Mouse (Mus musculus) spleen, postnatal 36 days (tissue): ENCODE data around the gene Ago3.
A peak's percentile ranks its signal among the peaks of the same experiment; 100 is the strongest.

Experiments
- DNase-seq, 2 experiments: peaks; one replicate each; pipeline ENCODE4 v3.0.0; 2022; ENCODE audit warnings: low spot score in 2 of 2, mixed read lengths in 1 of 2

The Ago3 gene

DNA sequence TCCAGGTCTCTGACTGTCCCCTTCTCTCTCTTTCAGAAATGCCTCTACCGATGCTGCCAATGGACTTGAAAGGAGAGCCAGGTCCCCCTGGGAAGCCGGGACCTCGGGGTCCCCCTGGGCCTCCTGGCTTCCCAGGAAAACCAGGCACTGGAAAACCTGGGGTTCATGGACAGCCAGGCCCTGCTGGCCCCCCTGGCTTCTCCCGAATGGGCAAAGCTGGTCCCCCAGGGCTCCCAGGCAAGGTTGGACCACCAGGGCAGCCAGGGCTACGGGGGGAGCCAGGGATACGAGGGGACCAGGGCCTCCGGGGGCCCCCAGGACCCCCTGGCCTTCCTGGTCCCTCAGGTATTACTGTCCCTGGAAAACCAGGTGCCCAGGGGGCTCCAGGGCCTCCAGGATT, 119.0 kb downstream of the Ago3 start:
- DNase-seq: no peak

DNA sequence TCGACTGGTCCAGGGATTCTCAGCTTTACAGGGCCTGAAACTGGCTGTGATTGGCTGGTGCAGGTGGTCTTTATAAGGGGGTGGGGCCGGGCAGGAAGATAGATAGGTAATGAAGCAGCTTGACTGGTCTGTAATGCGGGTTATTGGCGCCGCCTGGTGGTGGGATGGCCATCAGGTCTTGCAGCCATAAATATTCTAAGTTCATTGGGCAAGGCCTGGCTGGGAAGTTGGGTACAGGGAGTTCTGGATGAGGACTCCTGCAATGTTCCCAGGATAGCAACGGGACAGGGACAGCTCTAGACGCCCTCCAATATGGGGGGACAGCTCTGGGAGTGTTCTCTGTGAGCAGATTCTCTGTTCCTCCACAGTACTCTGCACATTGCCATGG, 119.4 kb downstream of the Ago3 start:
- peak; percentile 63 to 74 for DNase-seq

DNA sequence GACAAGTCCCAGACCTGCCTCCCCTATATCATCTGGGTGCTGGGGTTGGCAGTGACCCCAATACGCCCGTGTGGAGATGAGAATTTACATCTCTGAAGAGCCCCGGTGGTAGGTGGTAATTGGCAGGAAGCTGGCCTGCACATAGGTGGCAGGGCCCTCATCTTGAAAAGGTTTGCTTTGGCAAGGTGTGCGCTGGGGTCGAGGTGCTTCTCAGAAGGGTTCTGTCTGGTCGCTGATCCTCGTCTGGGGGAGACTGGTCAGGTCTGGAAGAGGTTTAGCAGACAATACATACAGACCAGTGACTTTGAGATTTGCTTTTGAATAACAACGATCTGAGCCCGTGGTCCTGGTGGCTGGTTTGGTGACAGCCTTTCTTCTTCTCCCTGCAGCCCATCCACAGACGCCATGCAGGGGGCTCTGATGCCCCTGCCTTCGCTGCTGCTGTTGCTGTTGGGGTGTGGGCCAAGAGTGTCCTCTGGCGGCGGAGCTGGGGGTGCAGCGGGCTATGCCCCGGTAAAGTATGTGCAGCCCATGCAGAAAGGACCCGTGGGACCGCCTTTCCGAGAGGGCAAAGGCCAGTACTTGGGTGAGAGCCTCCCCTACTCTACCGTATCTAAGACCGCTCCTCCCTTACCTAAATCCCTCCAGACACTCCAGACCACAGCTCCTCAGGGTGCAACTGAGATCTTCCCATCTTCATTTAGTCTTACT, 120.0 kb downstream of the Ago3 start:
- no peak for DNase-seq

DNA sequence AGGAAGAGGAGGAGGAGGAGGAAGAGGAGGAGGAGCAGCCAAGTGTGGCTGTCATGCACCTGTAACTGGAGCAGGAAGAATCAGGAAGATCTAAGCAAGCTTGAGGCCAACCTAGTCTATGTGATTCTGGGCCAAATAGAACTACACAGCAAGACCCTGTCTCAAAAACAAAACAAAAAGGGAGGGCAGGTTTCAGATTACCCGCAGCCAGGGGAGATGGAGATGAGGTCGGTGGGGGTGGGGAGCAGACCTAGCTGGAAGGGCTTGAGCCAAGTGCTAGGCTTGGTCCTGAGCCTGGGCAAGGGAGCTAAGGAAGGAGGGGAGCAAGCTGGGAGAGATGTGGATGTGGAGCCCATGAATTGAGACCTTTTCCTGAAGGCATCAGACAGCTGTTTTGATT, 122.5 kb downstream of the Ago3 start:
- DNase-seq: no peak

DNA sequence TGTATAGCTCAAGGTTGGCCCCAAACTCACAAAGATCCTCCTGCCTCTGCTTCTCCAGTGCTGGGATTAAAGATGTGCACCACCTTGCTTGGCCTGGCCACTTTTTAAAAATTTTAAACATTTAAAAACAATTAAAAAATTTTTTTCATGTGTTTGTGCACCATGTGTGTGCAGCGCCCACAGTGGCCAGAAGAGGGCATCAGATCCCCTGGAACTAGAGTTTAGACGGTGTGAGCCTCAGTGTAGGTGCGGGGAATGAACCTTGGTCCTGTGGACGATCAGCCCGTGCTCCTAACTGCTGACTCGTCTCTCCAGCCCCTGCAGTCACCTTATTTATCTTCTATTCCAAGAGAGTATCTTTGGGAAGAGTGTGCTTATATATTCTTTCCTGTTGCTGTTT, 123.3 kb downstream of the Ago3 start:
- DNase-seq: no peak

DNA sequence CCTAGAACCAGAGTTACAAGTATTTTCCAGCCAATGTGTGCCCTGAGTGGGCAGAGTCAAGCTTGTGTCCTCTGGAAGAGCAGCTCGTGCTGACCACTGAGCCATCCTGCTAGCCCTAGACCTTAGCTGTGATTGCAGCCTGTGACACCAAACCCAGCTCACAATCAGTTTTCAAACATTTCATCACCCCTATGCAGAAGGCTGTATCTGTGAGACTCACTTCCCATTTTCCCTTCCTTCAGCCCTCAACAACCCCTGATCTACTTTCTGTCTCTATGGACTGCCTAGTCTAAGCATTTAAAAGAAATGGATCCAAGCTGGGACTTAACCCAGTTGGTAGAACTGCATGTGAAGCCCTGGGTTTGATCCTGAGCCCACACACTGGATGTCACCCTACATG, 123.9 kb downstream of the Ago3 start:
- DNase-seq: no peak

DNA sequence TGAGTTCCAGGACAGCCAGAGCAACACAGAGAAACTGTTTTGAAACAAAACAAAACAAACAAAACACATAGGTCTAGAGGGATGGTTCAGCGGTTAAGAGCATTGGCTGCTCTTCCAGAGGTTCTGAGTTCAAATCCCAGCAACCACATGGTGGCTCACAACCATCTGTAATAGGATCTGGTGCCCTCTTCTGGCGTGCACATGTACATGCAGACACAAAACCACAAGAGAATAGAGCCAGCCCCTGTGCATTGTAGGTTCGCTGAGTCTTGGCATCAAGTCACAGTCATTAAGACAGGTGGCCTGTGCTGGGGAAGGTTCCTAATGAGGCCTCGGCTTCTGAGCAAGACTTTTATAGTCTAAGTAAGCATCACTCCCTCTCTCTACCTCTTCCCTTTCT, 125.5 kb downstream of the Ago3 start:
- no peak for DNase-seq

DNA sequence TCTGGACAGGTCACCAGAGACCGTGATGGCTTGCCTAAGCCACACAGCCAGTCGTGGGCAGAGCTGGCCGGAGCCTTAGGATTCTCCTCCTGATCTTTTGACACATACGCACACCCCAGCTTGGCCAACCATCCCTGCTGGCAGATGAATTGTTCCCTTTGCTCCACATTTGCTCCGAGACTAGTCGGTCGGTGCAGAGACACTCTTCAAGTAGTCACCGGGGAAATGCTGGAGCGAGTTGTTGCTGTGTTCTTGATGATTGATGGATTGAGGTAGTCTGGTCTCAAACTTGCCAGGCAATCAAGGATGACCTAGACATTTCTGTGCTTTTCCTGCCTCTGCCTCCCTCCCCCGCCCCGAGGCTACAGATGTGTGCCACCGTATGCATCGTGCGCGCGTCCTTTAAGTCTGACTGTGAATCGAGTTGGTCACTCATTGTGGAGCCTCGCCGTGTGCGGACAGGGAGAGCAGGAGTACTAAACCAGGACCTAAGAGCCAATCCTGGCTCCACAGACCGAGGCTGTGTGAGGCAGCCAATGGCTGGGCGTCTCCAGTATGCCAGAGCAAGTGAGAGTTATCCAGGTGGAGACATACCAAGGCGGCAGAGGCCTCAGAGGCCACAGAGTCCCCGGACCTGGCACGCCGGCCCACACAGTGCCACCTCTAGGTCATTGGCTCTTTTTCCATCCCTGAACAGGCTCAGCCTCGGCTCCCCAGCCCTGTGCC, 127.6 kb downstream of the Ago3 start:
- no peak for DNase-seq

DNA sequence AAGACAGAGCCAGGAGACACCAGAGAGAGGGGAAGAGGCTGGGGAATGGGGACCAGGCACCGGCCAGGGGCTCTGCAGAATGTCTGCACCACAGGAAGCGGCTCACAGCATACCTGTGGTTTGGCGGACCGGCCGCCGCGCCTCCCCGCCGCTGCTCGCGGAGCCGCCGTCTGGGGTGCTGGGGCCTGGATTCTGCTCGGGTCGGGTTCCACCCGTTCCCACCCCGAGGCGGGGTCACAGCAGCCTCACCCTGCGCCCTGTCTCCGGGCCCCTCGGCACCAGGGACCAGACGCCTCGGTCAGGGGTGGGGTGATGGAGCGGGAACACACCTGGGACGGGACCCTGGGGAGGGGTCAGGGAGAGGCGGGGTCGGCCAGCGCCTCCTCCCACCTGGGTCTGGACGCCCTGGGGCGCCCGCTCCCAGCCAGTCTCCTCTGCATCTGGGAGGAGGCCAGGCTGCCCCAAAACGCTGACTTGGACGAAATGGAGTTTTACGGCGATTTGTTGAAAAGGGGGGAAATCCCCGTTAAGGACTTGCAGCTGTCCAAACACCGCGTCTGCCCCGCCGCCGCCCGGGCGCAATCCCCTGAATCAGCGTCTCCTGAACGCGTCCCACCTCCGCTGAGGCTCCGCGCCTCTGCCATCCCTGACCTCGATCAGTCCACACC, 128.3 kb downstream of the Ago3 start:
- no peak for DNase-seq

DNA sequence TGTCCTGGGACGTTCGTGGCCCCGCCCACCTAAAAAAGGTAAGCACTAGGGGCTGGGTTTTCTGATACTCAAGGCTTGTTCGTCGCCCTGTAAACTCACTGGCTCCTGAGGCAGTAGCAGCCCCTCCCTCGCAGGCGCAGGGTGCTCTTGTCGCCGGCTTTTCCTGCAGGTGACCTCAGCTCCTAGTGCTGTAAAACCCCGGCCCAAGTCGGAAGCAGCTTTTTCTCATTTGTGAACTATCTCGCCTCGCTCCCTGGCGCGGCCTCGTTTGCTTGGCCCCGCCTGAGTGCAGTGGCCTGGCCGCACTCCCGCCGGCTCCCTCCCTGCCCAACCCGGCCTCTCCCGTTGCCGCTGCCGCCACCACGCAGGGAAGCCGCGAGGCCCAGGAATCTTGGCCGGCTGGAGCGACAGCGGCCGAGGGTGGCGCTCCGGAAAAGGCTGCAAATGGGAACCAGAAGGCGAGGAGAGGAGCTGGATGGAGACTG, 132.7 kb downstream of the Ago3 start:
- DNase-seq: no peak

DNA sequence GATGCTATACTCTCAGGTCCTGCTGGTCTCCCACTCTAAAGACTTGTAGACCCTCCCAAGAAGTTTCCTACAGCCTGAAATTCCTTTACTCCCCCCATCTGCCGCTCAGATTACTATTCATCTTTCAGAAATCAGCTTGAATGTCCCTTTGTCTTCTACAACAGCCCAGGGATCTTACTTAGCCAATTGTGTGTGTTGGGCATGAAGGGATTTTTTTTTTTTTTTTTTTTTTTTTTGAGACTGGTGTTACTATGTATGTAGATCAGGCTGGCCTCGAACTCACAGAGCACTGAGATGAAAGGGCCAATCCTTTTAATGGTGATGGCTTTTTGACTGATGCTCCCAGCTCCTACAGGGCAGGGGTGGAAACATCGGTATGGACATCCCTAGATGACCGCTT, 133.4 kb downstream of the Ago3 start:
- DNase-seq: no peak

DNA sequence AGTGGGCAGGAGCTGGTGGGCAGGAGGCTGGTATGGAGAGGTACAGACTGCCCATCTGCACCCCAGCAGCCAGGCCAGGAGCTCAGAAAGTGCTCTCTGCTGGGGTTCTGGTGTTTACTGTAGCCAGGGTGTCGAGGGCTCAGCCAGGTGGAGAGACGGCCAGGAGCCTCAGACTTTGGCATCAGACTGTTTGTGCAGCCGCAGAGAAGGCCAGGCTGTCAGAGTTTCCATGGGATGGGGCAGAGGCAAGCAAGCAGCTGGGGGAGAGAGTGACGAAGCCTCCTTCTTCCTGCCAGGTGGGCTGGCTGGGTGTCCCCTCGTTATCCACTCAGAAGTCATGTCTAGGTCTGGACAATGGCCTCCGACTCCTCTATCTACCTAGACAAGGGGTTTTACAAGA, 134.2 kb downstream of the Ago3 start:
- no peak for DNase-seq

DNA sequence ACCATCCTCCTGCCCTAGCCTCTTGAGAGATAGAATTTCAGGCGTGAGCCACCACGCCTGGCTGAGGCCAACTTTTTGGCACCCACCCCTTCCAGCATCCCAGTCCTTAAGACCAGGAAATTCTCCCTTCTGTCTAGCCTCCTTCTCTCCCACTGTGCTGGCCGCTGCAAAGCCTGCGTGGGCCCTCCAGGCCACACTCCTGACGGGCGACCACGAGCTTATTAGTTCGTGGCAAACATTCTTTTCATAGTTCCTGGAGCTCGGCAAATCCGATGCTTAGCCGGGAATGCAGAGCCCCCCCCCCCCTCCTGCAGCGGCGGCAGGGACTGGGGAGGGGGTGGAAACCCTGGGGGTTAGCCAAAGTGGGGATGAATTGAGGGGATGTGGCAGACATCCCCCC, 138.2 kb downstream of the Ago3 start:
- DNase-seq: no peak

DNA sequence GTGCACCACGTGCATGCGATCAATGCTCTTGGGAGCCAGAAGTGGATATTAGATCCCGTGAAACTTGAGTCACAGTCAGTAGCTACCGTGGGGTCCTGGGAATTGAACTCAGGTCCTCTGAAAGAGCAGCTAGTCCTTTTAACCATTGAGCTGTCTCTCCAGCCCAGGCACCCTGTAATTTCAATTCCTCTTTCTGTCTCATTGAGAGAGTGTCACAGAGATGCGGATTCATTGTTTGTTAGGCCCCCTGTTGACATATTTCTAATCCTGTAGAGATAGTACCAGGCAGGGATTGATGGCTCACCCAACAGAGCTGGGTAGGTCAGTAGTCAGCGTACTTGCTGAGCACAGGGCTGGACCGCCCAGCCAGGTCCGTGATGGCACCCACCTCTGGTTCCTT, 139.0 kb downstream of the Ago3 start:
- DNase-seq: no peak

DNA sequence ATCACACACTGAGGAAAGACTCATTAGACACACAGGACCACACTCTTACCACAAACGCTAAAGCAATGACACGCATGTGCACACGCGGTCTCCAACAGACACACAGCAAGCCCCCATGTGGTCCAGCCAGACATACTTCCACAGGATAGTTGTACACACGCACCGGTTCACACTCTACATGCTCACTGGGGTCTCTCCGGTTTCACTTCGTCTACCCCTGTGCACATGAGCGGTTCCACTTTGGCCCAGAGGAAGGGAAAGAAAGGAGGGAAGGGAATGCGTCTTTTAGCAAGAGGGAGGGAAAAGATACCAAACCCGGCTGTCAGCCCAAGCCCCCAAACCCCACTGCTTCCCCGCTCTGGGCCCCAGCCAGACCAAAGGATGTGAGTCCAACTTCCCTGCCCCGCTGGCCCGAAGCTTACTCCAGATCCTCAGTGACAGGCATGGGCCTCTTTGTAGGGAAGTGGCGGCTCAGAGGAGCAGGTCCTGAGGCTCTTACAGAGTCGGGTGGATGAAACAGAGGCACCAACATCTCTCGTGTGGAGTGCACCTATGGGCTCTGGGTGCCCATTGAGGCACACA, 141.2 kb downstream of the Ago3 start:
- no peak for DNase-seq

DNA sequence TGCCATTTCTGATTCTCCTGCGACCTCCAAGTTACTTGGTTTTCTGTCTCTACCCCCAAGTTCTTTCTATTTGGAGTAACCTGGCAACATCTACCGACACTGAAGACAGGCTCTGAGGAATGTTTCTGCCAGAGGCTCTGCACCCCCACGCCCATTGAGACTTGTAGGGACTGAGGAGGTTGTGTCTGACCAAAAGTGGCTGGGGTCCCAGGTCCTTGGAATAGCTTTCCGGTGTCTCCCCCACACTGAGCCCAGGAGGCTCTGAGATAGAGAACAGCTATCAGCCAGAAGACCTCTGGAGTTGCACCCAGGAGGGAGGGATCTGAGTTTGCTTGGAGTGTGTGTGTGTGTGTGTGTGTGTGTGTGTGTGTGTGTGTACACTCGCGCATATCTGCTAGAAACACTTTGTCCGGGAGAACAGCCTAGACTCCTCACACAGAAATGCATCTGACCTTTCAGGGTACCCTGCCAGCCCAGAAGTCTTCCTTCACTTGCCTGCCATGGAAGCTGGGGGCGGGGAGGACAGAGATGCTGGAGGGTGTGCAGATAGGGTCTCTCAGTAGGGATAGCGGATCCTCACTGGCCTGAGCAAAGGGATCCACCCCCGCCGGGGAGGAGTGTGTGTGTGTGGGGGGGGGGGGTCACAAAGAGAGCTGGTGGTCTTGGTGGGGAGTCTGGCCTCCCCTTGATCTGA, 141.9 kb downstream of the Ago3 start:
- no peak for DNase-seq

DNA sequence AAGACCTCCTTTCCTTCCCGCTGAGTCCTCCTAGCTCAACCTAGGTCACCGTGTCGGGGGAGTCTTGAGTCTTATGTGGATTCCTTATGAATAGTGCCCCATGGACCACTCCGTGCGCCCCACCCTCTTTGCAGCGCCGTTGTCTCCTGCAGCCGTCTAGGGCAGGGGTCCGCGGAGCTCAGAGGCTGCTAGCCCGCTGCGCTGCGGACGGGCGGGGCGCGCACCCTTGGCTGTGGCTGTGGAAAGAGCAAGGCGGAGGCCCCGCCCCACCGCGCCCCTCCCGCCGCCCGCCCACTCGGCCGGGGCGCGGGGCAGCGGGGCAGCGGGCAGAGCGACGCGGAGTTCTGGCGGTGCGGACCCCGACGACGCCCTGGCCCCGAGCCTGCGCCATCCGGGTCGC, 142.9 kb downstream of the Ago3 start, which contains the start of gene Col8a2:
Gene Col8a2, plus strand, starts transcription at position 302 of the 400 bp plus-strand sequence.
- DNase-seq: no peak

DNA sequence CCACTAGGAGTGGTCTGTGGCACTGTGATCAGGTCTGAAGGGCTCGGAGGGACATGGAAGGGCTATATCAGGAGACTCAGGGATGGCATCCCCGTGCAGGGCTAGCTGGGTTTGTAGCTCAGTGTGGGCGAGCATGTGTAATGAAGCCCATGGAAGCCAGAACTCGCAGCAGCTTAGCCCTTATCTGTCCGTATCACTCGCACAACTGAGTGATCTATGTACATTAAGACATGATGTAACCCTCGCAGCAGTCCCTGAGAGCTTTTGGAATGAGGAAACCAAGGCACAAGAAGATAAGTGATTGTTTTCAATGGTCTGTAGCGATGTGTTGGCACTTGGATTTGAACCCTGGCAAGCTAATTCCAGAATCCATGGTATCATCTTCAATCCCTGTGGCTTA, 145.8 kb downstream of the Ago3 start:
- DNase-seq: no peak

DNA sequence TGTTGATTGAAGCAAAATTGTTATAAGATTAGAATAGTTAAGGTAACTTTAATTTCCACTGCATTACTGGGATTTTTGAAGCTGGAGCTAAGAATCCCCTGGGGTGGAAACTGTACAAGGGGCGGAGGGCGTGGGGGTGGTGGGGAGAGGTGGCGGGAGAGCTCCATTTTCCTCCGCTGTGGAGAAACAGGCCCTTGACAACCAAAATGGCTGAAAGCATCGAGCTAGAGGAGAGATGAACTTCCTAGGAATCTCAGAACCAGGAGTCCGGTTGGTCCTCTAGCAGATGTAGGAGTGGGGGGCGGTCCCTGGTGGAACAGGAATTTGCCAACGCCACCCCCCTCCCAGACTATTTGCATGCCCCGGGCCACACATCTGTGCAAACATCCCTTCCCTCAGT, 147.7 kb downstream of the Ago3 start:
- no peak for DNase-seq
